Comparison of ENCODE assay signal across 19 mouse cellular contexts in genomic region chr3:137683807-137684403, GRCm38 (mm10). TPM values are rescaled to one million over a fixed set of nuclear protein-coding genes. Genes with fewer than 3 reads are reported as not detected.
DNase-seq lines count a peak whose midpoint lies in the region; ATAC-seq and TF ChIP-seq lines count a peak whose summit lies in the region.
"Had no signal": no experiment of that assay in that cellular context is flagged by ENCODE, and none has a peak within 500 bp of the region (broad histone marks: within the 10 kb centered on the region; RNA-seq: fewer than 3 reads in every experiment).

No protein-coding gene starts in this region.

- TF ChIP-seq CTCF in forebrain, postnatal 0 days (IDR thresholded peaks at IDR 0.05; ENCODE audit: low read depth), result no peak
- no peak for TF ChIP-seq CTCF in left cerebral cortex, adult 2 months (IDR thresholded peaks at IDR 0.05)

- peak overlapping the region; percentile 64 for H3K27ac ChIP-seq in forebrain, postnatal 0 days (ENCODE audit: low read depth, low read length)
- peak overlapping the region; percentile 87 for H3K27ac ChIP-seq in midbrain, embryonic 11.5 days (ENCODE audit: low read depth, low read length)
- H3K27ac ChIP-seq in liver, embryonic 12.5 days, result no peak overlapping the region
- H3K27ac ChIP-seq in left cerebral cortex, adult 2 months, result no peak overlapping the region; the same call in 1 of the 2 replicates
- H3K27ac ChIP-seq: heart, embryonic 15.5 days; liver, embryonic 14.5 days had no signal

- no peak for DNase-seq in frontal cortex, postnatal 36 days (ENCODE audit: low spot score in 2 of 2)
- peak; percentile 22 for DNase-seq in forebrain, postnatal 0 days
- DNase-seq in midbrain, embryonic 11.5 days (ENCODE audit: low spot score, missing footprints), result peak; percentile 95
- DNase-seq in left cerebral cortex, adult 2 months (ENCODE audit: extremely low spot score in 1 of 2, low spot score in 2 of 2), result no peak
- DNase-seq in ovary, postnatal 36 days (ENCODE audit: low spot score), result no peak
- no peak for DNase-seq in heart, postnatal 14 days
- DNase-seq: cerebellum, postnatal 25 days had no signal

- no peak overlapping the region for H3K4me3 ChIP-seq in forebrain, postnatal 0 days (ENCODE audit: low read depth, low read length)
- no peak overlapping the region for H3K4me3 ChIP-seq in midbrain, embryonic 11.5 days (ENCODE audit: low read depth, low read length)
- H3K4me3 ChIP-seq in liver, embryonic 12.5 days, result no peak overlapping the region
- H3K4me3 ChIP-seq in left cerebral cortex, adult 2 months, result no peak overlapping the region
- H3K4me3 ChIP-seq: erythroblast, embryonic 14.5 days; heart, embryonic 15.5 days had no signal

- no peaks in the 10 kb centered on the region for H3K36me3 ChIP-seq in forebrain, postnatal 0 days (ENCODE audit: insufficient read depth)
- no peaks in the 10 kb centered on the region for H3K36me3 ChIP-seq in midbrain, embryonic 11.5 days (ENCODE audit: control insufficient read depth, insufficient read depth, low read length)
- no peaks in the 10 kb centered on the region for H3K36me3 ChIP-seq in liver, embryonic 12.5 days
- H3K36me3 ChIP-seq: heart, embryonic 15.5 days had no signal

- H3K9ac ChIP-seq in forebrain, postnatal 0 days, result peak overlapping the region; percentile 31; the same call in 1 of the 2 replicates
- H3K9ac ChIP-seq in midbrain, embryonic 11.5 days (ENCODE audit: low read length), result no peak overlapping the region
- H3K9ac ChIP-seq in liver, embryonic 12.5 days, result no peak overlapping the region
- H3K9ac ChIP-seq: heart, embryonic 15.5 days; liver, embryonic 14.5 days had no signal

- no peaks in the 10 kb centered on the region for H3K27me3 ChIP-seq in forebrain, postnatal 0 days (ENCODE audit: insufficient read depth, low read length)
- no peaks in the 10 kb centered on the region for H3K27me3 ChIP-seq in midbrain, embryonic 11.5 days (ENCODE audit: control insufficient read depth, insufficient read depth, low read length)
- H3K27me3 ChIP-seq in liver, embryonic 12.5 days (replicated peaks), result no peaks in the 10 kb centered on the region
- H3K27me3 ChIP-seq: heart, embryonic 15.5 days had no signal

- intact Hi-C loops in left cerebral cortex, adult 2 months (cut with DNase I), result no loop called here
- intact Hi-C loops in heart, postnatal 14 days (cut with DNase I), result no loop called here

- H3K4me1 ChIP-seq in forebrain, postnatal 0 days (ENCODE audit: insufficient read depth), result peaks cover 18% of the 10 kb centered on the region
- peaks cover 17% of the 10 kb centered on the region; the same call in 1 of the 2 replicates for H3K4me1 ChIP-seq in midbrain, embryonic 11.5 days (ENCODE audit: control insufficient read depth, insufficient read depth, low read length)
- H3K4me1 ChIP-seq in liver, embryonic 12.5 days, result no peaks in the 10 kb centered on the region

- peak; percentile 22; the same call in 1 of the 2 replicates for ATAC-seq in frontal cortex, adult (ENCODE audit: low TSS enrichment)
- ATAC-seq in forebrain, postnatal 0 days, result peak; percentile 57
- peak; percentile 88 for ATAC-seq in midbrain, embryonic 11.5 days (ENCODE audit: low FRiP score)
- no peak for ATAC-seq in liver, embryonic 12.5 days
- ATAC-seq: intestine, embryonic 16.5 days had no signal

- 8% methylated on average over 6 of the region's 6 CpGs for WGBS in forebrain, postnatal 0 days
- WGBS in midbrain, embryonic 11.5 days, result 8% methylated on average over 6 of the region's 6 CpGs
- WGBS in liver, embryonic 12.5 days (ENCODE audit: insufficient replicate concordance), result 66% methylated on average over 6 of the region's 6 CpGs

- peak overlapping the region; percentile 31 for H3K4me2 ChIP-seq in forebrain, postnatal 0 days (ENCODE audit: low read depth)
- peak overlapping the region; percentile 32; the same call in 1 of the 2 replicates for H3K4me2 ChIP-seq in midbrain, embryonic 11.5 days
- H3K4me2 ChIP-seq in liver, embryonic 12.5 days, result no peak overlapping the region
- H3K4me2 ChIP-seq: heart, embryonic 15.5 days had no signal

- H3K9me3 ChIP-seq in forebrain, postnatal 0 days (ENCODE audit: low read length), result no peaks in the 10 kb centered on the region
- H3K9me3 ChIP-seq in midbrain, embryonic 11.5 days (ENCODE audit: control insufficient read depth, low read length), result no peaks in the 10 kb centered on the region
- H3K9me3 ChIP-seq in liver, embryonic 12.5 days (replicated peaks), result no peaks in the 10 kb centered on the region
- H3K9me3 ChIP-seq: heart, embryonic 15.5 days had no signal

RNA-seq across cellular contexts. Expression of gene Gm21962, which starts 12.6 kb away (rescaled TPM):
- 0.19 TPM in 1 of 2 replicates, not detected in the other for total RNA-seq in forebrain, postnatal 0 days (2014; rRNA removed)
- polyA plus RNA-seq in forebrain, postnatal 0 days (2015; fragmentation: Nextera tagmentation; extraction: Ambion mirVana), result not detected in 2 replicates
- polyA plus RNA-seq in midbrain, embryonic 11.5 days (2014; fragmentation: Nextera tagmentation; extraction: Ambion mirVana), result not detected in 2 replicates
- polyA plus RNA-seq in liver, embryonic 12.5 days (2016; fragmentation: Nextera tagmentation; extraction: Ambion mirVana), result not detected in 2 replicates
- total RNA-seq in left cerebral cortex, adult 2 months (2021), result not detected
- total RNA-seq in heart, postnatal 14 days (2021), result not detected
- total RNA-seq: adrenal gland, postnatal 14 days; left cerebral cortex, postnatal 10 days had no signal
- polyA plus RNA-seq: erythroblast, embryonic 14.5 days; gonadal fat pad, adult 2 months; heart, embryonic 15.5 days; intestine, embryonic 16.5 days; large intestine, adult 2 months; liver, embryonic 14.5 days; spleen, adult 2 months; testis, adult 2 months had no signal

Comparison
In these comparisons a context has a peak if more than half of its experiments do, and no peak if none do; other contexts are left out.
1. DNase-seq: peak in forebrain, postnatal 0 days (single experiment) and midbrain, embryonic 11.5 days (single experiment); none in frontal cortex, postnatal 36 days (0 of 2), left cerebral cortex, adult 2 months (0 of 2), ovary, postnatal 36 days (single experiment) and heart, postnatal 14 days (0 of 2).
2. H3K27ac ChIP-seq: peak in forebrain, postnatal 0 days (single experiment) and midbrain, embryonic 11.5 days (single experiment); none in liver, embryonic 12.5 days (single experiment) and left cerebral cortex, adult 2 months (single experiment).